Comparison of ENCODE assay signal across 10 mouse cellular contexts in genomic region chr13:5865098-5865415, GRCm38 (mm10). TPM values are rescaled to one million over a fixed set of nuclear protein-coding genes. Genes with fewer than 3 reads are reported as not detected.
DNase-seq lines count a peak whose midpoint lies in the region; ATAC-seq lines count a peak whose summit lies in the region.
"Had no signal": no experiment of that assay in that cellular context is flagged by ENCODE, and none has a peak within 500 bp of the region (broad histone marks: within the 10 kb centered on the region; RNA-seq: fewer than 3 reads in every experiment).

No protein-coding gene starts in this region.

- no peaks in the 10 kb centered on the region for H3K27me3 ChIP-seq in liver, embryonic 11.5 days (replicated peaks; ENCODE audit: control insufficient read depth, insufficient read depth, low read length)
- H3K27me3 ChIP-seq in heart, embryonic 15.5 days, result no peaks in the 10 kb centered on the region
- no peaks in the 10 kb centered on the region for H3K27me3 ChIP-seq in midbrain, embryonic 16.5 days (ENCODE audit: control insufficient read depth, insufficient read depth, low read depth, low read length)

- H3K9ac ChIP-seq in liver, embryonic 11.5 days (ENCODE audit: low read depth, low read length), result no peak overlapping the region
- H3K9ac ChIP-seq in heart, embryonic 15.5 days, result no peak overlapping the region
- H3K9ac ChIP-seq in midbrain, embryonic 16.5 days (ENCODE audit: low read depth, low read length), result 0 out of 2 replicates have a peak overlapping the region, but pooled peaks have one; percentile 0

- H3K36me3 ChIP-seq in liver, embryonic 11.5 days (ENCODE audit: control insufficient read depth, insufficient read depth, low read length), result peaks cover 22% of the 10 kb centered on the region
- peaks cover 35% of the 10 kb centered on the region for H3K36me3 ChIP-seq in heart, embryonic 15.5 days
- peaks cover 25% of the 10 kb centered on the region for H3K36me3 ChIP-seq in midbrain, embryonic 16.5 days (ENCODE audit: control insufficient read depth, insufficient read depth, low read length)

- H3K4me2 ChIP-seq in liver, embryonic 11.5 days, result peak overlapping the region; percentile 76
- peak overlapping the region; percentile 73 for H3K4me2 ChIP-seq in heart, embryonic 15.5 days
- H3K4me2 ChIP-seq in midbrain, embryonic 16.5 days (ENCODE audit: low read length), result peak overlapping the region; percentile 62

- H3K4me1 ChIP-seq in liver, embryonic 11.5 days (replicated peaks; ENCODE audit: control insufficient read depth, insufficient read depth, low read length), result peaks cover 5% of the 10 kb centered on the region
- peaks cover 31% of the 10 kb centered on the region for H3K4me1 ChIP-seq in brown adipose tissue, adult 24 weeks (ENCODE audit: control insufficient read depth, insufficient read depth, insufficient read length, low read length)
- H3K4me1 ChIP-seq in heart, embryonic 15.5 days (replicated peaks), result peaks cover 41% of the 10 kb centered on the region
- H3K4me1 ChIP-seq in midbrain, embryonic 16.5 days (ENCODE audit: control insufficient read depth, insufficient read depth, low read length), result peaks cover 33% of the 10 kb centered on the region

- H3K9me3 ChIP-seq in liver, embryonic 11.5 days (ENCODE audit: control insufficient read depth, low read length), result no peaks in the 10 kb centered on the region
- no peaks in the 10 kb centered on the region for H3K9me3 ChIP-seq in heart, embryonic 15.5 days (replicated peaks)
- no peaks in the 10 kb centered on the region for H3K9me3 ChIP-seq in midbrain, embryonic 16.5 days (replicated peaks; ENCODE audit: control insufficient read depth, low read length, poor library complexity, severe bottlenecking)

- WGBS in liver, embryonic 11.5 days, result 91% methylated on average over 9 of the region's 9 CpGs
- 79% methylated on average over 9 of the region's 9 CpGs for WGBS in heart, embryonic 15.5 days
- 89% methylated on average over 9 of the region's 9 CpGs for WGBS in midbrain, embryonic 16.5 days

- no peak for DNase-seq in liver, embryonic 11.5 days (ENCODE audit: low spot score)
- DNase-seq in liver, result no peak
- no peak for DNase-seq in left cerebral cortex, adult 11 months (ENCODE audit: low spot score)
- no peak for DNase-seq in cerebellum, adult 11 months
- no peak for DNase-seq in natural killer cell, adult 2 months (ENCODE audit: low spot score in 2 of 2)
- DNase-seq: kidney, adult 11 months; right cerebral cortex, postnatal 14 days had no signal

- H3K4me3 ChIP-seq in liver, embryonic 11.5 days (ENCODE audit: low read depth, low read length), result no peak overlapping the region
- H3K4me3 ChIP-seq in brown adipose tissue, adult 24 weeks (ENCODE audit: insufficient read depth, low read depth, low read length), result peak overlapping the region; percentile 81
- peak overlapping the region; percentile 69 for H3K4me3 ChIP-seq in heart, embryonic 15.5 days
- H3K4me3 ChIP-seq in midbrain, embryonic 16.5 days (ENCODE audit: low read depth, low read length), result peak overlapping the region; percentile 75

- H3K27ac ChIP-seq in liver, embryonic 11.5 days (ENCODE audit: low read depth, low read length), result no peak overlapping the region
- peak overlapping the region; percentile 97 for H3K27ac ChIP-seq in brown adipose tissue, adult 24 weeks (replicated peaks; ENCODE audit: low read depth, low read length)
- H3K27ac ChIP-seq in heart, embryonic 15.5 days, result peak overlapping the region; percentile 96
- H3K27ac ChIP-seq in midbrain, embryonic 16.5 days (ENCODE audit: low read length), result no peak overlapping the region

- ATAC-seq in liver, embryonic 11.5 days (replicated peaks; ENCODE audit: low FRiP score), result no peak
- no peak for ATAC-seq in heart, embryonic 15.5 days (replicated peaks; ENCODE audit: insufficient number of reproducible peaks, insufficient read depth, low FRiP score, low read depth)
- no peak for ATAC-seq in midbrain, embryonic 16.5 days

RNA-seq across cellular contexts. Expression of gene Klf6, which starts 3.8 kb away (rescaled TPM):
- polyA plus RNA-seq in liver, embryonic 11.5 days (2014; fragmentation: Nextera tagmentation; extraction: Ambion mirVana), result 25.7 and 31.5 TPM in 2 replicates
- 28.4 and 31.5 TPM in 2 replicates for polyA plus RNA-seq in brown adipose tissue, adult 24 weeks (2012; ENCODE audit: insufficient read depth, insufficient read length, missing spikeins)
- 75.0 and 80.9 TPM in 2 replicates for polyA plus RNA-seq in heart, embryonic 15.5 days (2015; fragmentation: Nextera tagmentation; extraction: Ambion mirVana)
- 132 and 146 TPM in 2 replicates for polyA plus RNA-seq in midbrain, embryonic 16.5 days (2015; fragmentation: Nextera tagmentation; extraction: Ambion mirVana)

Comparison
In these comparisons a context has a peak if more than half of its experiments do, and no peak if none do; other contexts are left out.
1. H3K27ac ChIP-seq: peak in brown adipose tissue, adult 24 weeks (single experiment) and heart, embryonic 15.5 days (single experiment); none in liver, embryonic 11.5 days (single experiment) and midbrain, embryonic 16.5 days (single experiment).
2. Peak in every context shown above with its lines, with median percentiles within 50 percentile points of each other: H3K4me2 ChIP-seq.